Mouse (Mus musculus) embryonic stem cell, embryonic (primary cell): ENCODE data around the gene Svbp.

ENCODE experiments used
- CTCF ChIA-PET, 4 experiments: fragments of 300-600 bp in 2 of 4; fragments of 350-600 bp in 2 of 4; sonication (Branson Sonifier 250); formaldehyde crosslinking; loops; one replicate each; lab custom pipeline; 2022; ENCODE audit warnings: inconsistent platforms in 2 of 4; lab: Charles Lee
- POLR2A ChIA-PET, 4 experiments: fragments of 300-600 bp in 2 of 4; fragments of 350-600 bp in 2 of 4; sonication (Branson Sonifier 250); formaldehyde crosslinking; loops; one replicate each; lab custom pipeline; 2022; ENCODE audit warnings: antibody characterized with exemption in 4 of 4, inconsistent platforms in 1 of 4; lab: Charles Lee

Gene Svbp

GRCm38 (mm10) chr4:119246688-119247225 is 51.7 kb downstream of the Svbp start:
- POLR2A ChIA-PET, result interaction anchor here in 3 of 4 experiments (0.5 to 8.6 kb wide), 21 partner anchors 8 to 668 kb away, joined by 3 to 83 read pairs (median 12); partner anchors contain the start of genes Cldn19 (in 2 of the 3), AU022252 (in 1 of the 3), P3h1 (in 1 of the 3) and Ybx1 (in 1 of the 3)
- CTCF ChIA-PET, result interaction anchor here in 3 of 4 experiments (0.6 to 3.9 kb wide), 16 partner anchors 8 to 184 kb away, joined by 3 to 32 read pairs (median 4); partner anchors contain the start of genes AU022252 (in 1 of the 3) and P3h1 (in 1 of the 3)

GRCm38 (mm10) chr4:119247462-119248235 is 52.5 kb downstream of the Svbp start:
- CTCF ChIA-PET, result interaction anchor here (0.6 to 3.9 kb wide), 51 partner anchors 8 to 974 kb away, joined by 3 to 32 read pairs (median 4); partner anchors contain the start of genes AU022252 (in 3 of the 4), P3h1 (in 3 of the 4) and Svbp (in 1 of the 4)
- POLR2A ChIA-PET, result interaction anchor here in 3 of 4 experiments (0.5 to 8.6 kb wide), 41 partner anchors 8 to 667 kb away, joined by 3 to 83 read pairs (median 5); partner anchors contain the start of genes AU022252 (in 3 of the 3), P3h1 (in 3 of the 3), Ybx1 (in 3 of the 3) and Cldn19 (in 2 of the 3)

GRCm38 (mm10) chr4:119248407-119248965 is 53.4 kb downstream of the Svbp start:
- POLR2A ChIA-PET, result interaction anchor here (0.6 to 8.6 kb wide), 32 partner anchors 8 to 822 kb away, joined by 3 to 83 read pairs (median 4); partner anchors contain the start of genes AU022252 (in 3 of the 4), P3h1 (in 3 of the 4), Cldn19 (in 2 of the 4) and Ppih (in 2 of the 4)
- CTCF ChIA-PET, result interaction anchor here (0.6 to 3.9 kb wide), 25 partner anchors 8 to 152 kb away, joined by 3 to 32 read pairs (median 5); partner anchors contain the start of genes AU022252 (in 1 of the 4) and P3h1 (in 1 of the 4)
